Mouse (Mus musculus): ENCODE results near the gene P2rx1.

DNA sequence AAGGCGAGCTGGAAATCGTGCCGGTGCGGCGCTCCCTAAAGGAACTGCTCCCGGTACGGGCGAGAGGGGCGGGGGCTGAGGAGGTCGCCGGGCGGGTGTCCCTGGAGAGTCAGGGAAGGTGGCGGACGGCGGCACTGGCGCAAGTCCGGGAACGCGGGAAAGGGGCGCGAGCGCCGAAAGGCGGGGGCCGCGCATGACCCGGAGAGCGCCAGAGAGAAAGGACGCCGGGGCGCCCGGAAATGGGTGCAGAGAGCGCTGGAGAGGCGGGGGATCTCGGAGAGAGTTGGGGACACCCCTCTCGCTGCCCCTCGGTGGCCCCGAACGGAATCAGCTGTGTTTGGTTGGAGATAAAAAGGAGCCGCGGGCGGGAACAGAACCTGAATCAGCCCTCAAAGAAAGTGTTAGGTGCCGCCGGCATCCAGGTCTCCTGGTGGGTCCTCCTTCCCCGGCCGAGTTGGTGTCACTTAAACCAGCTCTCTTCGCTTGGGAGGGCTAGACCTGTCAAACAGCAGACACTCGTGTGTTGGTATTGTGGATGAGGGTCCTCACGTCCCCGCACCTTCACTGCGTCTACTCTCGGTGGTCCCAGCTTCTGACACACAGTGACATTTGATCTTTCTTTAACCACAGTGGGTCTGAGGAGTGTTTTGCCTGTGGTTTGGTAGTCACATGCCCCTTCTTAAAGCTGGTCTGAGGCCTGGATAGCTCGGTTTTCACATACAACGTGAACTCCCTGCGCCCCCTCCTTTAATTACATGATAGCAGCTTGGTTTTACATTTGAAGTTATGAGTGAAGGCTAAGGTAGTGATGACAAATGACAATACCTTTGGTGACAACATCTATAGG lies 49.4 kb downstream of the P2rx1 start:
- TF ChIP-seq CTCF (IDR thresholded peaks at IDR 0.05; ENCODE audit: low read depth, low read length) (no peak), EP300 (IDR thresholded peaks at IDR 0.05; ENCODE audit: insufficient read depth, low read depth, low read length) (no peak)

Data from ES-Bruce4 (cell line).